Mouse (Mus musculus): ENCODE results near the gene Olfr829. TPM values are rescaled to one million over a fixed set of nuclear protein-coding genes. Genes with fewer than 3 reads are reported as not detected.
"Not testable (repeated sequence)": the region's sequence is repeated elsewhere in the genome, so short reads cannot be mapped to it uniquely, and the experiment has no call there.

Gene Olfr829
- polyA plus RNA-seq (2012; rRNA removed), result not detected in 2 replicates

GRCm38 (mm10) chr9:18854633-18855032, at the start of gene Olfr829:
Gene Olfr829, plus strand, starts transcription at chr9:18854933.
- TF ChIP-seq POLR2A (IDR thresholded peaks at IDR 0.05; ENCODE audit: low read depth, low read length) (no peak), CTCF (IDR thresholded peaks at IDR 0.05; ENCODE audit: extremely low read depth, insufficient read depth, insufficient read length, insufficient replicate concordance) (no peak)
- no peaks in the 10 kb centered on the region for H3K4me1 ChIP-seq (ENCODE audit: control insufficient read depth, insufficient read depth, insufficient read length)
- no peak within 1 kb of the TSS for H3K4me3 ChIP-seq (ENCODE audit: extremely low read depth, insufficient read depth, insufficient read length)
- no peaks in the 10 kb centered on the region for H3K27me3 ChIP-seq (ENCODE audit: control insufficient read depth, insufficient read depth, low read length)
- no peaks in the 10 kb centered on the region for H3K36me3 ChIP-seq (ENCODE audit: control insufficient read depth, insufficient read depth, low read length)
- DNase-seq (ENCODE audit: low read depth in 1 of 2, low spot score in 2 of 2), result no peak
- 56% methylated on average over 1 of the region's 1 CpGs for WGBS
- no peak within 1 kb of the TSS for H3K27ac ChIP-seq (ENCODE audit: insufficient read depth, low read length)

GRCm38 (mm10) chr9:18819426-18819825, 35.3 kb upstream of the Olfr829 start, which contains the start of gene Olfr828:
Gene Olfr828, minus strand, starts transcription at chr9:18819526.
- TF ChIP-seq POLR2A (IDR thresholded peaks at IDR 0.05; ENCODE audit: low read depth, low read length), result no peak
- TF ChIP-seq CTCF (IDR thresholded peaks at IDR 0.05; ENCODE audit: extremely low read depth, insufficient read depth, insufficient read length, insufficient replicate concordance), result no peak
- DNase-seq (ENCODE audit: low read depth in 1 of 2, low spot score in 2 of 2), result no peak
- Histone ChIP-seq H3K4me1 (ENCODE audit: control insufficient read depth, insufficient read depth, insufficient read length) (no peaks in the 10 kb centered on the region), H3K27ac (ENCODE audit: insufficient read depth, low read length) (no peak within 1 kb of the TSS), H3K27me3 (ENCODE audit: control insufficient read depth, insufficient read depth, low read length) (no peaks in the 10 kb centered on the region), H3K36me3 (ENCODE audit: control insufficient read depth, insufficient read depth, low read length) (no peaks in the 10 kb centered on the region), H3K4me3 (ENCODE audit: extremely low read depth, insufficient read depth, insufficient read length) (no peak within 1 kb of the TSS)

- Histone ChIP-seq H3K36me3 (ENCODE audit: control insufficient read depth, insufficient read depth, low read length) (no peaks in the 10 kb centered on the region), H3K4me1 (ENCODE audit: control insufficient read depth, insufficient read depth, insufficient read length) (no peaks in the 10 kb centered on the region), H3K27ac (ENCODE audit: insufficient read depth, low read length) (no peak within 1 kb of the TSS), H3K27me3 (ENCODE audit: control insufficient read depth, insufficient read depth, low read length) (no peaks in the 10 kb centered on the region), H3K4me3 (ENCODE audit: extremely low read depth, insufficient read depth, insufficient read length) (no peak within 1 kb of the TSS)
- no peak for DNase-seq (ENCODE audit: low read depth in 1 of 2, low spot score in 2 of 2)
- TF ChIP-seq CTCF (IDR thresholded peaks at IDR 0.05; ENCODE audit: extremely low read depth, insufficient read depth, insufficient read length, insufficient replicate concordance), result no peak
- no peak for TF ChIP-seq POLR2A (IDR thresholded peaks at IDR 0.05; ENCODE audit: low read depth, low read length)
These were observed 19.7 kb downstream of the Olfr829 start, which contains the start of gene Olfr830 for GRCm38 (mm10) chr9:18874393-18874792. Gene Olfr830, plus strand, starts transcription at chr9:18874693.

GRCm38 (mm10) chr9:18907699-18908098, 53.0 kb downstream of the Olfr829 start:
- DNase-seq (ENCODE audit: low read depth in 1 of 2, low spot score in 2 of 2); H3K36me3 ChIP-seq (ENCODE audit: control insufficient read depth, insufficient read depth, low read length); H3K4me3 ChIP-seq (ENCODE audit: extremely low read depth, insufficient read depth, insufficient read length); H3K4me1 ChIP-seq (ENCODE audit: control insufficient read depth, insufficient read depth, insufficient read length); H3K27ac ChIP-seq (ENCODE audit: insufficient read depth, low read length); H3K27me3 ChIP-seq (ENCODE audit: control insufficient read depth, insufficient read depth, low read length): not testable (repeated sequence)
- WGBS, result 79% methylated on average over 2 of the region's 2 CpGs

Other genes starting within 250 kb of the Olfr829 start
- 0.31 and 0.46 TPM in 2 replicates for gene Muc16, start 180.4 kb upstream of the Olfr829 start, polyA plus RNA-seq (2012; rRNA removed)
- gene Olfr24, start 90.9 kb upstream of the Olfr829 start, polyA plus RNA-seq (2012; rRNA removed), result not detected in 2 replicates
- gene Olfr828, start 35.4 kb upstream of the Olfr829 start, polyA plus RNA-seq (2012; rRNA removed), result not detected in 2 replicates
- gene Olfr830, start 19.8 kb downstream of the Olfr829 start, polyA plus RNA-seq (2012; rRNA removed), result not detected in 2 replicates
- gene Olfr832, start 82.2 kb downstream of the Olfr829 start, polyA plus RNA-seq (2012; rRNA removed), result not detected in 2 replicates
- gene Olfr834, start 133.1 kb downstream of the Olfr829 start, polyA plus RNA-seq (2012; rRNA removed), result not detected in 2 replicates
- not detected in 2 replicates for gene Olfr835, start 177.8 kb downstream of the Olfr829 start, polyA plus RNA-seq (2012; rRNA removed)